Mouse (Mus musculus): Measurements from ENCODE around the gene Pirb.

Gene Pirb

DNA sequence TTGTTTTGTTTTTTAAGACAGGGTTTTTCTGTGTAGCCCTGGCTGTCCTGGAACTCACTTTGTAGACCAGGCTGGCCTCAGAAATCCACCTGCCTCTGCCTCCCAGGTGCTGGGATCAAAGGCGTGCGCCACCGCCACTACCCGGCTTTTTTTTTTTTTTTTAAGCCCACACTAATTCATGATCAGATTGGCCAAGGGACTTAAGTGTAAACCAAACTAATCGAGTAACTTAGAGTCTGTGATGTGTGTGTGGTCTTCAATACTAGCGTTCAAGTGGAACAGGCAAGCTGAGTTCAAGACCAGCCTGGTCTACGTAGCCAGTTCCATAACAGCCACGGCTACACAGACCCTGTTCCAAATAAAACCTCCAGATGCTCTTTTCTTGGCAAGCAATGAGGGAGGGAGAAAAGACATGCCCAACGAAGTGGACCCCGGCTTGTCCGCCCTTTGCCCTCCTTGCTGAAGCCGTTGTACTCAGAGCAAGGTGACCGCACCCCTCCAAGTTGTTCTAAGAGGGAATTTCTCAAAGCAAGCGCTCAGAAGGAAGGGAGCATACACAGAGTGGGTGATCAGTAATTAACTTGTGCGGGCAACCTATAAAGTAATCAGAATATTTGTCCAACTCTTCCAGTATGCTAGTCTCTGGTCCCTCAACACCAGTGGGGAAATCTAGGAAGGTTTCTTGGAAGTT lies 55.5 kb downstream of the Pirb start:
- no peak for TF ChIP-seq NANOG (IDR thresholded peaks at IDR 0.05; ENCODE audit: borderline replicate concordance, low read length)
- no peak for TF ChIP-seq CTCF (conservative IDR thresholded peaks at IDR 0.05; ENCODE audit: low read length)
- H3K36me3 ChIP-seq (ENCODE audit: insufficient read depth, low read length), result peaks cover 45% of the 10 kb centered on the region

More for the DNA sequence above, 55.5 kb downstream of the Pirb start:
- peak overlapping the region; percentile 88 for H3K4me3 ChIP-seq (replicated peaks; ENCODE audit: low read length)
- H3K4me1 ChIP-seq (replicated peaks; ENCODE audit: low read depth, low read length), result peaks cover 49% of the 10 kb centered on the region
- H3K9me3 ChIP-seq (ENCODE audit: low read length), result no peaks in the 10 kb centered on the region
- no peaks in the 10 kb centered on the region for H3K27me3 ChIP-seq (ENCODE audit: insufficient read depth, low read length)

Data from E14TG2a.4 (cell line).